Mouse (Mus musculus) retina, postnatal 7 days (tissue): ENCODE data around the gene Tmem132a.

Experiments used
- DNase-seq: peaks from one replicate; pipeline ENCODE4 v3.0.0-alpha.2; 2012; ENCODE audit warnings: low read depth, low spot score

Gene Tmem132a

GRCm38 (mm10) chr19:10878201-10878837 is 8.6 kb upstream of the Tmem132a start:
- DNase-seq, result no peak

- DNase-seq, result no peak
Observed at GRCm38 (mm10) chr19:10871328-10871961, 1.7 kb upstream of the Tmem132a start.

- no peak for DNase-seq
Observed at GRCm38 (mm10) chr19:10870676-10871075, 936 bp upstream of the Tmem132a start.

GRCm38 (mm10) chr19:10869241-10869885 is 377 bp downstream of the Tmem132a start:
- peak; percentile 57 for DNase-seq

- DNase-seq, result no peak
Observed at GRCm38 (mm10) chr19:10868623-10869141, 1.1 kb downstream of the Tmem132a start.

GRCm38 (mm10) chr19:10867946-10868622 is 1.7 kb downstream of the Tmem132a start:
- no peak for DNase-seq

- DNase-seq, result no peak
Observed at GRCm38 (mm10) chr19:10866351-10866750, 3.4 kb downstream of the Tmem132a start.

- DNase-seq, result no peak
Observed at GRCm38 (mm10) chr19:10860072-10860497, 9.7 kb downstream of the Tmem132a start.

GRCm38 (mm10) chr19:10856520-10856919 is 13.2 kb downstream of the Tmem132a start:
- DNase-seq, result no peak

GRCm38 (mm10) chr19:10855422-10855821 is 14.3 kb downstream of the Tmem132a start:
- DNase-seq, result no peak

GRCm38 (mm10) chr19:10847311-10848087 is 22.2 kb downstream of the Tmem132a start:
- DNase-seq, result no peak

GRCm38 (mm10) chr19:10846150-10846549 is 23.6 kb downstream of the Tmem132a start:
- no peak for DNase-seq

GRCm38 (mm10) chr19:10845454-10845853 is 24.3 kb downstream of the Tmem132a start:
- no peak for DNase-seq

GRCm38 (mm10) chr19:10844206-10844605 is 25.5 kb downstream of the Tmem132a start:
- DNase-seq, result no peak

- DNase-seq, result no peak
Observed at GRCm38 (mm10) chr19:10842914-10843313, 26.8 kb downstream of the Tmem132a start.

- DNase-seq, result no peak
Observed at GRCm38 (mm10) chr19:10841721-10842626, 27.8 kb downstream of the Tmem132a start.

- DNase-seq, result no peak
Observed at GRCm38 (mm10) chr19:10839010-10839892, 30.5 kb downstream of the Tmem132a start, which contains the start of gene Slc15a3. Slc15a3 (plus strand) TSS chr19:10839727.

- DNase-seq, result no peak
Observed at GRCm38 (mm10) chr19:10835671-10836070, 34.1 kb downstream of the Tmem132a start.

GRCm38 (mm10) chr19:10833611-10834010 is 36.1 kb downstream of the Tmem132a start:
- DNase-seq, result no peak
